Mouse (Mus musculus) urinary bladder, postnatal 14 days (tissue): ENCODE measurements around the gene Inip.
A peak's percentile ranks its signal among the peaks of the same experiment; 100 is the strongest.

Experiments used
- DNase-seq: peaks from one replicate; pipeline ENCODE4 v3.0.0; 2021; ENCODE audit warnings: low spot score

Gene Inip

GRCm38 (mm10) chr4:59801489-59801888 lies at the start of gene Inip:
TSS of gene Inip (minus strand) at chr4:59801589.
- DNase-seq = no peak

GRCm38 (mm10) chr4:59850181-59850580 lies 48.8 kb upstream of the Inip start:
- peak; percentile 77 for DNase-seq

- no peak for DNase-seq
Measured at GRCm38 (mm10) chr4:59847447-59847846, 46.1 kb upstream of the Inip start.

GRCm38 (mm10) chr4:59845245-59845637 lies 43.9 kb upstream of the Inip start:
- no peak for DNase-seq

- no peak for DNase-seq
Measured at GRCm38 (mm10) chr4:59844460-59845244, 43.3 kb upstream of the Inip start.

- no peak for DNase-seq
Measured at GRCm38 (mm10) chr4:59837659-59838058, 36.3 kb upstream of the Inip start.

- DNase-seq = no peak
Measured at GRCm38 (mm10) chr4:59832810-59833209, 31.4 kb upstream of the Inip start.

- DNase-seq = no peak
Measured at GRCm38 (mm10) chr4:59831038-59831437, 29.6 kb upstream of the Inip start.

- no peak for DNase-seq
Measured at GRCm38 (mm10) chr4:59829072-59829471, 27.7 kb upstream of the Inip start.

- DNase-seq = no peak
Measured at GRCm38 (mm10) chr4:59826381-59826780, 25.0 kb upstream of the Inip start.

GRCm38 (mm10) chr4:59825634-59826033 lies 24.2 kb upstream of the Inip start:
- DNase-seq = no peak

- no peak for DNase-seq
Measured at GRCm38 (mm10) chr4:59824860-59825259, 23.5 kb upstream of the Inip start.

GRCm38 (mm10) chr4:59823470-59823869 lies 22.1 kb upstream of the Inip start:
- no peak for DNase-seq

- DNase-seq = no peak
Measured at GRCm38 (mm10) chr4:59822119-59822518, 20.7 kb upstream of the Inip start.

GRCm38 (mm10) chr4:59821516-59821915 lies 20.1 kb upstream of the Inip start:
- no peak for DNase-seq

- DNase-seq = no peak
Measured at GRCm38 (mm10) chr4:59819477-59820022, 18.2 kb upstream of the Inip start.

- no peak for DNase-seq
Measured at GRCm38 (mm10) chr4:59819054-59819472, 17.7 kb upstream of the Inip start.

GRCm38 (mm10) chr4:59818498-59818897 lies 17.1 kb upstream of the Inip start:
- no peak for DNase-seq

- no peak for DNase-seq
Measured at GRCm38 (mm10) chr4:59817790-59818189, 16.4 kb upstream of the Inip start.

GRCm38 (mm10) chr4:59816477-59816876 lies 15.1 kb upstream of the Inip start:
- DNase-seq = no peak

GRCm38 (mm10) chr4:59816016-59816415 lies 14.6 kb upstream of the Inip start:
- DNase-seq = no peak

GRCm38 (mm10) chr4:59815121-59815810 lies 13.9 kb upstream of the Inip start:
- DNase-seq = no peak

- no peak for DNase-seq
Measured at GRCm38 (mm10) chr4:59814094-59814493, 12.7 kb upstream of the Inip start.
